Mouse (Mus musculus): ENCODE measurements around the gene Olfr1016. TPM values are rescaled to one million over a fixed set of nuclear protein-coding genes. Genes with fewer than 3 reads are reported as not detected.

Gene Olfr1016
- polyA plus RNA-seq (2016; fragmentation: Nextera tagmentation; extraction: Ambion mirVana) = not detected in 2 replicates

DNA sequence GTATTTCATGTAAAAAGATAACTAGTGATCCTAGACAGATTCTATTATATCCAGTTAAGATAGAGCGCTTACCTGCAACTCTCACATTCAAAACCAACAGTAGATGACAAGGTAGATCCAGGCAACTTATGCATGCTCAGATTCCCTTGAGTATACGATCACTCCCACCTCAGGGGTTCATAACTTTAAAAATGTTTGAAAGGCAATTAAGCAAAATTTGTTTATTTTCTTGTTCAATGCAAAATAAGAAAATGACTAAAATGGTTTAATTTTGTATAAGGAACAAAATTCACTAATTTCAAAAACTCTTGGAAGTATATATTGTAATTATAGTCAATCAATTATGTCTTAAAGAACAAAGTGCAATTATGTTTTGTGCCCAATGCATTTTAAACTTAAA lies at the start of gene Olfr1016:
Olfr1016 (minus strand) TSS at position 101 of the 400 bp plus-strand sequence.
- WGBS = 96% methylated on average over 2 of the region's 2 CpGs
- no peaks in the 10 kb centered on the region for H3K4me1 ChIP-seq
- no peaks in the 10 kb centered on the region for H3K36me3 ChIP-seq
- H3K27me3 ChIP-seq = no peaks in the 10 kb centered on the region
- no peaks in the 10 kb centered on the region for H3K9me3 ChIP-seq (replicated peaks)
- H3K9ac ChIP-seq = no peak within 1 kb of the TSS
- H3K4me3 ChIP-seq = no peak within 1 kb of the TSS
- H3K4me2 ChIP-seq (replicated peaks) = no peak within 1 kb of the TSS
- ATAC-seq (ENCODE audit: low FRiP score) = no peak
- H3K27ac ChIP-seq = no peak within 1 kb of the TSS

DNA sequence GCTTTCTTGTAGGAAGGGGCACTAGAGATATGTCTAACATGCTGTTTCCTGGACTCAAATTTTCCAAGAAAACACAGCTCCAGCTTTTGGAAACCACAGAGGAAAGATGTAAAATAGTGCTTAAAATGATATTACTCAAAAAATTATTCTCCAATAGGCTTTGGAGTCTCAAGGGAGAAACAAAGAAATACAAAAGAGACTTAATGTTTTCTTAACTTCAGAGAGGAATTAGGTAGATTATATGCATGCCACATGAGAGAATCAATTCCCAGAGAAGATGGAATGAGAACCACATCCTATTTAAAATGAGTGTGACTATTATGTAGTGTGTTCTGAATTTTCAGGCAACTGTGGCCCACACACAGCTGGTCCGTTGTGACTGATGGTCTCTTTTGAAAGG lies 44.4 kb upstream of the Olfr1016 start, which contains the start of gene Olfr1020:
Olfr1020 (plus strand) TSS at position 301 of the 400 bp plus-strand sequence.
- H3K9me3 ChIP-seq (replicated peaks) = no peaks in the 10 kb centered on the region
- no peaks in the 10 kb centered on the region for H3K36me3 ChIP-seq
- H3K4me1 ChIP-seq = no peaks in the 10 kb centered on the region
- no peak within 1 kb of the TSS for H3K4me2 ChIP-seq (replicated peaks)
- no peak within 1 kb of the TSS for H3K9ac ChIP-seq
- no peak within 1 kb of the TSS for H3K27ac ChIP-seq
- no peak for ATAC-seq (ENCODE audit: low FRiP score)
- no peak within 1 kb of the TSS for H3K4me3 ChIP-seq
- WGBS = 83% methylated on average over 1 of the region's 1 CpGs
- no peaks in the 10 kb centered on the region for H3K27me3 ChIP-seq

DNA sequence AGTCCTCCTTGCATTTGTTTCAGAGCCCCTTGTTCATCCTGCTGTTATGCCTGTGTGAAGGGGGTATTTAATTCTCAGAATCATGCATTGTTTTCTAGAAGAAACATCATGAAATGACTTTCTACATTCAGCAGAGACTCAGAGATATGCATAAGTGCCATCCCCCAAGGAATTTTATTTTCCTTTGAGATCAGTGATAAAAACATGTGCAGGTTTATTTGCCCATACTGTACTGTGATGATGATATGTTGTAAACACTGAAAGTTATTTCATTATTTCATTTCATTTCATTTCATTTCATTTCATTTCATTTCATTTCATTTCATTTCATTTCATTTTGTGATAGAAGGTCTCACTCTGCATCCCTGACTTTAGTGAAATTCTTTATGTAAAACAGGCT lies 43.0 kb upstream of the Olfr1016 start, which contains the start of gene Olfr1019:
Olfr1019 (minus strand) TSS at position 101 of the 400 bp plus-strand sequence.
- Histone ChIP-seq H3K4me2 (replicated peaks) (no peak within 1 kb of the TSS), H3K4me3 (no peak within 1 kb of the TSS), H3K4me1 (no peaks in the 10 kb centered on the region), H3K9ac (no peak within 1 kb of the TSS), H3K27ac (no peak within 1 kb of the TSS), H3K36me3 (no peaks in the 10 kb centered on the region), H3K9me3 (replicated peaks) (no peaks in the 10 kb centered on the region), H3K27me3 (no peaks in the 10 kb centered on the region)
- ATAC-seq (ENCODE audit: low FRiP score) = no peak

DNA sequence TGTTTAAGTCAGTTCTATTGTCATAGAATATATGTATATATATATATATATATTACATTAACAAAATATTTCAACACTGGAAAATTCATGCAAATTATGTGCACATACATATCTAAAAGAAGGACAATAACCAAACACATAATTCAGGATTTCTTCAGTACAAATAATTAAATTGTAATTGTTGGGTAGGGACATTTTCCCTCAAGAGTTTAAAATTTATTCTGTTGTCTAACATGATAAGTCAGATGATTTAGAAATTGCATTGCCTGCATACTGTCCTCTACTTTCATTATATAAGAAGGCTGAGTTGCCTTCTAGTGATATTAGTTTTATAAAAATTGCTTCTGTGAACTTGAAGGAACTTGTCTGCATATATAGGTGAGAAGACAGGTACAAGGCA lies 15.8 kb upstream of the Olfr1016 start, which contains the start of gene Olfr1018:
Olfr1018 (plus strand) TSS at position 301 of the 400 bp plus-strand sequence.
- no peak within 1 kb of the TSS for H3K9ac ChIP-seq
- H3K9me3 ChIP-seq (replicated peaks) = no peaks in the 10 kb centered on the region
- H3K36me3 ChIP-seq = no peaks in the 10 kb centered on the region
- no peak within 1 kb of the TSS for H3K27ac ChIP-seq
- H3K4me1 ChIP-seq = no peaks in the 10 kb centered on the region
- no peak for ATAC-seq (ENCODE audit: low FRiP score)
- H3K4me2 ChIP-seq (replicated peaks) = no peak within 1 kb of the TSS
- no peaks in the 10 kb centered on the region for H3K27me3 ChIP-seq
- H3K4me3 ChIP-seq = no peak within 1 kb of the TSS

GRCm38 (mm10) chr2:85804501-85804900 lies 2.2 kb upstream of the Olfr1016 start:
- ATAC-seq (ENCODE audit: low FRiP score) = no peak
- 84% methylated on average over 4 of the region's 4 CpGs for WGBS
- H3K36me3 ChIP-seq = no peaks in the 10 kb centered on the region

DNA sequence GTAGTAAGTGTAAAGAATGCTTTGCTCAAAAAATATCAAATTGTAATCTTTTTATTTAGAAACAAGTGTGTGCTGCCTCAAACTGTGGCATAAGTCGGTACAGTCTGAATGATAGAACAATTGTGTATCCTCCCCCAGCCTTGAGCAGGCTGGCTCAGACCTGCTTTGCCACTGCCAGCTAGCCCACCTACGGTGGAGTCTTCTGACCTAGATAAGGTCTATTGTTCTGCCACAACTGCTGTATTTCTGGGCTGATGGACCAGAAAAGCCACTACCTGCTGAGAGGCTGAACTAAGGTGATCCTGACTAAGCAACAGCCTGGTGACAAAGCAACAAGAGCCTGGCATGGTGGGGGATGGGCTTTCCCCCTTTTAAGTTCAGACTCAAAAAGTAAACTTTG lies 10.0 kb downstream of the Olfr1016 start:
- H3K4me1 ChIP-seq = no peaks in the 10 kb centered on the region
- no peak overlapping the region for H3K4me2 ChIP-seq (replicated peaks)
- H3K27me3 ChIP-seq = no peaks in the 10 kb centered on the region
- H3K36me3 ChIP-seq = no peaks in the 10 kb centered on the region
- no peak overlapping the region for H3K4me3 ChIP-seq
- H3K27ac ChIP-seq = no peak overlapping the region
- no peak for ATAC-seq (ENCODE audit: low FRiP score)
- H3K9me3 ChIP-seq (replicated peaks) = no peaks in the 10 kb centered on the region
- 36% methylated on average over 2 of the region's 2 CpGs for WGBS
- no peak overlapping the region for H3K9ac ChIP-seq

More at GRCm38 (mm10) chr2:85804501-85804900, 2.2 kb upstream of the Olfr1016 start:
- no peak overlapping the region for H3K4me2 ChIP-seq (replicated peaks)
- H3K27ac ChIP-seq = no peak overlapping the region
- H3K9me3 ChIP-seq (replicated peaks) = no peaks in the 10 kb centered on the region
- no peak overlapping the region for H3K4me3 ChIP-seq
- no peaks in the 10 kb centered on the region for H3K4me1 ChIP-seq
- no peaks in the 10 kb centered on the region for H3K27me3 ChIP-seq
- H3K9ac ChIP-seq = no peak overlapping the region

GRCm38 (mm10) chr2:85781717-85782116 lies 20.6 kb downstream of the Olfr1016 start, which contains the start of gene Olfr1015:
Olfr1015 (plus strand) TSS chr2:85782017.
- Histone ChIP-seq H3K4me3 (no peak within 1 kb of the TSS), H3K9me3 (replicated peaks) (no peaks in the 10 kb centered on the region), H3K4me2 (replicated peaks) (no peak within 1 kb of the TSS), H3K4me1 (no peaks in the 10 kb centered on the region), H3K27me3 (no peaks in the 10 kb centered on the region), H3K27ac (no peak within 1 kb of the TSS), H3K36me3 (no peaks in the 10 kb centered on the region), H3K9ac (no peak within 1 kb of the TSS)
- ATAC-seq (ENCODE audit: low FRiP score) = no peak

DNA sequence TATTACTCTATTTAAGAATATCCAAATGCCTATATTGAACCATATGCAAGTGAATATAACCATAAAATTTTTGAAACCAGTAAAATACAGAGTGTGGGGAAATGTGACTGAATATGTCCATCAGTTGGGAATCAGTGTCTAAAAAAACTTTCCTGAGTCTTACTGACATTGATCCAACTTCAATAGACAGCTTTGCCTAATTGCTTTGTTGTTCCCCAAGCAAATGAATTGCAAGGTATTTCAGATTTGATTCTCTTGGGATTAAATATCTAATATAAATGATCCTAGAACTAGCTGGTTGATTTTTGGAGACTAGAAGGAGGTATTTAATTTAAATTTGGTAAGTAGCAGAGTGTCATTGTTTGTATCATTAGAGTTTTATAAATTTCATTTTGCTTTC lies 29.9 kb downstream of the Olfr1016 start, which contains the start of gene Olfr1014:
Olfr1014 (plus strand) TSS at position 301 of the 400 bp plus-strand sequence.
- no peak within 1 kb of the TSS for H3K4me3 ChIP-seq
- no peak within 1 kb of the TSS for H3K27ac ChIP-seq
- H3K9me3 ChIP-seq (replicated peaks) = no peaks in the 10 kb centered on the region
- no peaks in the 10 kb centered on the region for H3K36me3 ChIP-seq
- ATAC-seq (ENCODE audit: low FRiP score) = no peak
- no peak within 1 kb of the TSS for H3K4me2 ChIP-seq (replicated peaks)
- no peaks in the 10 kb centered on the region for H3K27me3 ChIP-seq
- no peaks in the 10 kb centered on the region for H3K4me1 ChIP-seq
- no peak within 1 kb of the TSS for H3K9ac ChIP-seq

DNA sequence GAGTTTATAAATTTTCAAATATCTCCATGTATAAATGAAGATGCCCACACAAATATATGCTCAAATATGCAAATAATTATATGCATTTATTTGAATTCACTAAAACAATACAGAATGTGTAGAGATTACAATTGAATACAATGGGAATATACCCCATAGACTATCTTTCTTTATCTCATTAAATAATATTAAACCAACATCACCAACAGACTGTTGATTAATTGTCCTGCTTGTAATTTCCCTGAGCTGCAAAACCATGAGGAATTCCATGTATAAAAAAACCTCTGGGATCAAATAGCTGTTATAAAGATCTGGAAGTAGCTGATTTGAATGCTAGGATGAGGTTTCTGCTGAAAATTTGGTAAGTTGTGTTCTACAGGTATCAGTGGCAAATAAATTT lies 35.5 kb downstream of the Olfr1016 start, which contains the start of gene Olfr1013:
Olfr1013 (plus strand) TSS at position 301 of the 400 bp plus-strand sequence.
- Histone ChIP-seq H3K9me3 (replicated peaks) (no peaks in the 10 kb centered on the region), H3K4me1 (no peaks in the 10 kb centered on the region), H3K4me3 (no peak within 1 kb of the TSS), H3K27me3 (no peaks in the 10 kb centered on the region), H3K9ac (no peak within 1 kb of the TSS), H3K4me2 (replicated peaks) (no peak within 1 kb of the TSS), H3K36me3 (no peaks in the 10 kb centered on the region), H3K27ac (no peak within 1 kb of the TSS)
- ATAC-seq (ENCODE audit: low FRiP score) = no peak

GRCm38 (mm10) chr2:85762666-85763065 lies 39.7 kb downstream of the Olfr1016 start, which contains the start of gene Olfr1012:
Olfr1012 (minus strand) TSS chr2:85762766.
- Histone ChIP-seq H3K4me3 (no peak within 1 kb of the TSS), H3K4me2 (replicated peaks) (no peak within 1 kb of the TSS), H3K27ac (no peak within 1 kb of the TSS), H3K4me1 (no peaks in the 10 kb centered on the region), H3K36me3 (no peaks in the 10 kb centered on the region), H3K9ac (no peak within 1 kb of the TSS), H3K9me3 (replicated peaks) (no peaks in the 10 kb centered on the region), H3K27me3 (no peaks in the 10 kb centered on the region)
- WGBS = 71% methylated on average over 1 of the region's 1 CpGs
- ATAC-seq (ENCODE audit: low FRiP score) = no peak

DNA sequence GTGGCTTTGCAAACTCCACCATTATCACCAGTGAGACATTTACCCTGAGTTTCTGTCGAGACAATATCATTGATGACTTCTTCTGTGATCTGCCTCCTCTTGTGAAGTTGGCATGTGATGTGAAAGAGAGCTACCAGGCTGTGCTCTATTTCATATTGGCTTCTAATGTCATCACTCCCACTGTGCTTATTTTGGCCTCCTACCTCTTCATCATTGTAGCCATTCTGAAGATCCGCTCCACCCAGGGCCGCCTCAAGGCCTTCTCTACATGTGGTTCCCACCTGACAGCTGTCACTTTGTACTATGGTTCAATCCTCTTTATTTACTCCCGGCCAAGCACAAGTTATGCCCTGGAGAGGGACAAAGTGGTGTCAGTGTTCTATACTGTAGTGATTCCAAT lies 48.5 kb downstream of the Olfr1016 start:
- ATAC-seq (ENCODE audit: low FRiP score) = no peak
- Histone ChIP-seq H3K4me3 (no peak overlapping the region), H3K27ac (no peak overlapping the region), H3K9me3 (replicated peaks) (no peaks in the 10 kb centered on the region), H3K4me1 (no peaks in the 10 kb centered on the region), H3K9ac (no peak overlapping the region), H3K36me3 (no peaks in the 10 kb centered on the region), H3K27me3 (no peaks in the 10 kb centered on the region), H3K4me2 (replicated peaks) (no peak overlapping the region)
- 71% methylated on average over 4 of the region's 4 CpGs for WGBS
